Mouse (Mus musculus) erythroid progenitor cell, adult 5-6 weeks (primary cell): ENCODE data around the gene Mmrn1. TPM values are rescaled to one million over a fixed set of nuclear protein-coding genes. Genes with fewer than 3 reads are reported as not detected.

Source experiments
- ATAC-seq: replicated peaks from 2 replicates; pipeline ENCODE4 v1.8.0; 2016; ENCODE audit warnings: moderate number of reproducible peaks, mild to moderate bottlenecking, moderate TSS enrichment, inconsistent platforms; ENCODE audit not compliant: poor library complexity, low FRiP score, severe bottlenecking
- total RNA-seq, 2 experiments: library from RNA; stranded (forward) in 1 of 2; stranded (reverse) in 1 of 2; fragments of 150-400 nt in 1 of 2; fragments of 186-747, 209-891 nt in 1 of 2; gene quantifications; 2 replicates each; pipeline versions ENCODE4 v1.2.3 to v1.2.4; 2015 to 2017; ENCODE audit warnings: low replicate concordance in 2 of 2

Gene Mmrn1
- total RNA-seq, 2 experiments from 2014 or later = 0.42 TPM; not detected in 1

GRCm38 (mm10) chr6:60987804-60988203 lies 63.0 kb downstream of the Mmrn1 start:
- no peak for ATAC-seq

DNA sequence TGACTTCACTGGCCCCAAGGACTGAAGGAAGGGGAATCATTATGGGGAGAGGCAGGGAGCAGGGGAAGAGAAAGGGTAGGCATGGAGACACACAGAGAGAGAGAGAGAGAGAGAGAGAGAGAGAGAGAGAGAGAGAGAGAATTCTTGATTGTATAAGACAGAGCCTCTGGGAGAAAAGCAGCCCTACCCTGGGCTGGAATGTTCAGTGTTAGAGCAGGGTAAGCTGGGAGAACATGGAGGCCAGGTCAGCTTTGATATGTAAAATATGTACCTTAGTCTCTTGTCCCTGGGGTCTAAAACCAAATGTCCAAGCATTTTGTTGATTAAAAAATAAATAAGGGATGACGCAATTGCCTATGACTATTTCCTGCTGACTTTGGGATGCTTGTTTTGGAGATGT lies 67.6 kb downstream of the Mmrn1 start:
- no peak for ATAC-seq

- ATAC-seq = no peak
These were observed 68.8 kb downstream of the Mmrn1 start for GRCm38 (mm10) chr6:60993386-60994108.

GRCm38 (mm10) chr6:60994114-60994513 lies 69.3 kb downstream of the Mmrn1 start:
- no peak for ATAC-seq

GRCm38 (mm10) chr6:60994521-60994920 lies 69.7 kb downstream of the Mmrn1 start:
- ATAC-seq = no peak

GRCm38 (mm10) chr6:60995596-60995995 lies 70.8 kb downstream of the Mmrn1 start:
- no peak for ATAC-seq

DNA sequence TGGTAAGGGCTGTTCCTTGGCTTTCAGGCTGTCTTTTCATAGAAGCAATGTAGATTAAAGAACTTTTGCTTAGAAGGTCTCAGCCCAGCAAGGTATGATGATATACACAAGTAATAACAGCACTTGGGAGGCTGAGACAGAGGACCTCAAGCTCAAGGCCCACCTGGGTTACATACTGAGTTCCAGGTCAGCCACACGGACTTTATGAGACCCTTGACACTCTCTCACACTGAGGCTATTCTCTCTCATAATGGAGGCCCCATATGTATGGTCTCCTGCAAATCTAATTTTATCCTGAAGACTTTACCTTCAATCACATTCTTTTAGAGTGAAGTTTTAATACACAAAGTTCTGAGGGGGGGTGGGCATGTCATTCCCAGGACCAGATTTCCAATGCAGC lies 71.6 kb downstream of the Mmrn1 start:
- no peak for ATAC-seq

GRCm38 (mm10) chr6:61001003-61001790 lies 76.4 kb downstream of the Mmrn1 start:
- no peak for ATAC-seq

- ATAC-seq = no peak
These were observed 79.4 kb downstream of the Mmrn1 start for GRCm38 (mm10) chr6:61003916-61004765.

DNA sequence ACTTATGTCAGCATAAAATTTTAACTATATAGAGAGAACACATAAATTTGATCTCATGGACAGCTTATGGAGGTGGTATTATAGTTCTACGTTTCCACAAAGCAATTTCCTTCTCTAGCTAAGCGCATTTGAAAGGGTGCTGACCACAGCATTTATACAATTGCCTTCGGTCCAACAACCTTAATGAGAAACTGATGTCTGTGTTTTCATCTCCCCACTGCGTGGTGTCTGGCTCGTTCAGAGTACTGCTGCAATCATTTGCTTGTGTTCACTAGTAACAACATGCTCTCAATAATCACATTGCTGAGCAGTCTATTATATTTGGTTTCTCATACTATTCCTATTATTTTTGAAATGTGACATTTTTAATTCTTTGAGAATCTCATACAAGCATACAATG lies 89.0 kb downstream of the Mmrn1 start:
- no peak for ATAC-seq

GRCm38 (mm10) chr6:61019689-61020088 lies 94.9 kb downstream of the Mmrn1 start:
- no peak for ATAC-seq

- no peak for ATAC-seq
These were observed 96.2 kb downstream of the Mmrn1 start for GRCm38 (mm10) chr6:61020995-61021394.

DNA sequence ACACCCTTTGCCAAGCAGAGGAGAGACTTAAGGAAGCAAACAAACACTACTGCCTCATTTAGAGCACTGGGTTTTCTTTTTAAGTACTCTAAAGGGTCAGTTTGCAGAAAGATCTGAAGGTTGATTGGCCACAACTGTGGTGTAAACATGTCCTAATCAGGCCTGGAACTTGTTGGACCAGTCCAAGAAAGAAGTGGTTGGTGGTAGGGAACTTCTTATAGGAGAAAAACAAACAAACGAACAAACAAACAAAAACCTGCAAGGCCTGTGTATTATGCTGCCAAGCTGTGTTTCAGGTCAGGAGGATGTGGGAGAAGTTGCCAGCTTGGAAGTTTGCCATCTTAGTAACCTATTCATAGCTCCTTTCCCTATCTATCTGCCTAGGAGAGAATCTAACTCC lies 108.5 kb downstream of the Mmrn1 start:
- ATAC-seq = no peak

Other genes with a start within 250 kb of the Mmrn1 start
- 812 and 813 TPM in 2 replicates for gene Snca, start 95.1 kb upstream of the Mmrn1 start, total RNA-seq (2015; ENCODE audit: low replicate concordance)
- 867 and 965 TPM in 2 replicates for gene Snca, start 95.1 kb upstream of the Mmrn1 start, total RNA-seq (2017; ENCODE audit: low replicate concordance)